Mouse (Mus musculus): ENCODE measurements around the gene Tppp3. TPM values are rescaled to one million over a fixed set of nuclear protein-coding genes. Genes with fewer than 3 reads are reported as not detected.

The Tppp3 gene
- polyA plus RNA-seq, 1 experiment = 155 TPM

GRCm38 (mm10) chr8:105484030-105484368, 12.7 kb upstream of the Tppp3 start:
- Histone ChIP-seq H3ac (ENCODE audit: control insufficient read depth, insufficient read length) (no peak overlapping the region), H3K79me2 (ENCODE audit: control insufficient read depth, insufficient read depth) (no peaks in the 10 kb centered on the region), H3K27me3 (ENCODE audit: control insufficient read depth, insufficient read depth, insufficient read length) (no peaks in the 10 kb centered on the region), H3K36me3 (ENCODE audit: control insufficient read depth, insufficient read depth) (peaks cover 18% of the 10 kb centered on the region), H3K4me3 (no peak overlapping the region), H3K4me2 (ENCODE audit: low read depth) (peak overlapping the region; percentile 43)
- TF ChIP-seq USF1 (IDR thresholded peaks at IDR 0.05; ENCODE audit: low read depth) = no peak
- TF ChIP-seq TCF12 (IDR thresholded peaks at IDR 0.05; ENCODE audit: insufficient read depth, poor library complexity, severe bottlenecking) = no peak
- no peak for TF ChIP-seq POLR2AphosphoS2 (IDR thresholded peaks at IDR 0.05; ENCODE audit: insufficient read length, low read depth)
- no peak for TF ChIP-seq CEBPB (IDR thresholded peaks at IDR 0.05; ENCODE audit: insufficient read depth, poor library complexity, severe bottlenecking)
- no peak for TF ChIP-seq SRF (IDR thresholded peaks at IDR 0.05; ENCODE audit: control insufficient read depth, insufficient read length, low read depth)
- TF ChIP-seq E2F4 (IDR thresholded peaks at IDR 0.05; ENCODE audit: insufficient read depth) = no peak
- TF ChIP-seq MAX (IDR thresholded peaks at IDR 0.05; ENCODE audit: low read depth) = no peak

GRCm38 (mm10) chr8:105483212-105484029, 12.1 kb upstream of the Tppp3 start:
- TF ChIP-seq MAX (IDR thresholded peaks at IDR 0.05; ENCODE audit: low read depth) = no peak
- TF ChIP-seq MYOG (IDR thresholded peaks at IDR 0.05; ENCODE audit: control insufficient read depth in 1 of 3, insufficient read depth in 1 of 3, insufficient read length in 2 of 3, low read depth in 2 of 3) = peak in 1 of 3 experiments; percentile 15
- TF ChIP-seq TCF12 (IDR thresholded peaks at IDR 0.05; ENCODE audit: insufficient read depth, poor library complexity, severe bottlenecking) = no peak
- H3K4me2 ChIP-seq (ENCODE audit: low read depth) = peak overlapping the region; percentile 43
- H3K79me2 ChIP-seq (ENCODE audit: control insufficient read depth, insufficient read depth) = no peaks in the 10 kb centered on the region
- peaks cover 18% of the 10 kb centered on the region for H3K36me3 ChIP-seq (ENCODE audit: control insufficient read depth, insufficient read depth)
- H3K27me3 ChIP-seq (ENCODE audit: control insufficient read depth, insufficient read depth, insufficient read length) = no peaks in the 10 kb centered on the region
- no peak overlapping the region for H3K4me3 ChIP-seq
- no peak overlapping the region for H3ac ChIP-seq (ENCODE audit: control insufficient read depth, insufficient read length)

GRCm38 (mm10) chr8:105482123-105482522, 10.8 kb upstream of the Tppp3 start:
- Histone ChIP-seq H3ac (ENCODE audit: control insufficient read depth, insufficient read length) (no peak overlapping the region), H3K79me2 (ENCODE audit: control insufficient read depth, insufficient read depth) (no peaks in the 10 kb centered on the region), H3K4me3 (no peak overlapping the region), H3K36me3 (ENCODE audit: control insufficient read depth, insufficient read depth) (peaks cover 15% of the 10 kb centered on the region), H3K27me3 (ENCODE audit: control insufficient read depth, insufficient read depth, insufficient read length) (no peaks in the 10 kb centered on the region), H3K4me2 (ENCODE audit: low read depth) (no peak overlapping the region)
- no peak for TF ChIP-seq USF1 (IDR thresholded peaks at IDR 0.05; ENCODE audit: low read depth)
- TF ChIP-seq TCF12 (IDR thresholded peaks at IDR 0.05; ENCODE audit: insufficient read depth, poor library complexity, severe bottlenecking) = no peak
- TF ChIP-seq CEBPB (IDR thresholded peaks at IDR 0.05; ENCODE audit: insufficient read depth, poor library complexity, severe bottlenecking) = no peak
- TF ChIP-seq SRF (IDR thresholded peaks at IDR 0.05; ENCODE audit: control insufficient read depth, insufficient read length, low read depth) = no peak
- no peak for TF ChIP-seq TCF3 (IDR thresholded peaks at IDR 0.05; ENCODE audit: insufficient read length, low read depth)
- no peak for TF ChIP-seq REST (IDR thresholded peaks at IDR 0.05; ENCODE audit: insufficient read depth, insufficient read length)
- no peak for TF ChIP-seq E2F4 (IDR thresholded peaks at IDR 0.05; ENCODE audit: insufficient read depth)
- no peak for TF ChIP-seq MYOG (IDR thresholded peaks at IDR 0.05; ENCODE audit: control insufficient read depth in 1 of 3, insufficient read depth in 1 of 3, insufficient read length in 2 of 3, low read depth in 2 of 3)
- TF ChIP-seq MYOD1 (IDR thresholded peaks at IDR 0.05; ENCODE audit: control insufficient read depth in 1 of 3, insufficient read length in 2 of 3, low read depth in 2 of 3) = no peak
- TF ChIP-seq MAX (IDR thresholded peaks at IDR 0.05; ENCODE audit: low read depth) = no peak
- no peak for TF ChIP-seq POLR2AphosphoS2 (IDR thresholded peaks at IDR 0.05; ENCODE audit: insufficient read length, low read depth)
- no peak for TF ChIP-seq POLR2A (IDR thresholded peaks at IDR 0.05; ENCODE audit: insufficient read length, low read depth)

- H3K36me3 ChIP-seq (ENCODE audit: control insufficient read depth, insufficient read depth) = peaks cover 8% of the 10 kb centered on the region
- H3K79me2 ChIP-seq (ENCODE audit: control insufficient read depth, insufficient read depth) = no peaks in the 10 kb centered on the region
- H3ac ChIP-seq (ENCODE audit: control insufficient read depth, insufficient read length) = no peak overlapping the region
- H3K4me2 ChIP-seq (ENCODE audit: low read depth) = peak overlapping the region; percentile 2
- no peak overlapping the region for H3K4me3 ChIP-seq
- TF ChIP-seq E2F4 (IDR thresholded peaks at IDR 0.05; ENCODE audit: insufficient read depth) (no peak), MYOG (IDR thresholded peaks at IDR 0.05; ENCODE audit: control insufficient read depth in 1 of 3, insufficient read depth in 1 of 3, insufficient read length in 2 of 3, low read depth in 2 of 3) (no peak), MYOD1 (IDR thresholded peaks at IDR 0.05; ENCODE audit: control insufficient read depth in 1 of 3, insufficient read length in 2 of 3, low read depth in 2 of 3) (no peak), REST (IDR thresholded peaks at IDR 0.05; ENCODE audit: insufficient read depth, insufficient read length) (no peak), TCF12 (IDR thresholded peaks at IDR 0.05; ENCODE audit: insufficient read depth, poor library complexity, severe bottlenecking) (no peak), TCF3 (IDR thresholded peaks at IDR 0.05; ENCODE audit: insufficient read length, low read depth) (no peak), SRF (IDR thresholded peaks at IDR 0.05; ENCODE audit: control insufficient read depth, insufficient read length, low read depth) (no peak), USF1 (IDR thresholded peaks at IDR 0.05; ENCODE audit: low read depth) (no peak), POLR2AphosphoS2 (IDR thresholded peaks at IDR 0.05; ENCODE audit: insufficient read length, low read depth) (no peak), POLR2A (IDR thresholded peaks at IDR 0.05; ENCODE audit: insufficient read length, low read depth) (no peak), CEBPB (IDR thresholded peaks at IDR 0.05; ENCODE audit: insufficient read depth, poor library complexity, severe bottlenecking) (no peak), MAX (IDR thresholded peaks at IDR 0.05; ENCODE audit: low read depth) (no peak)
- no peaks in the 10 kb centered on the region for H3K27me3 ChIP-seq (ENCODE audit: control insufficient read depth, insufficient read depth, insufficient read length)
Measured at GRCm38 (mm10) chr8:105481453-105481852, 10.1 kb upstream of the Tppp3 start.

GRCm38 (mm10) chr8:105481013-105481412, 9.7 kb upstream of the Tppp3 start:
- Histone ChIP-seq H3K4me3 (no peak overlapping the region), H3K79me2 (ENCODE audit: control insufficient read depth, insufficient read depth) (no peaks in the 10 kb centered on the region), H3K4me2 (ENCODE audit: low read depth) (peak overlapping the region; percentile 2), H3K27me3 (ENCODE audit: control insufficient read depth, insufficient read depth, insufficient read length) (no peaks in the 10 kb centered on the region), H3K36me3 (ENCODE audit: control insufficient read depth, insufficient read depth) (peaks cover 4% of the 10 kb centered on the region), H3ac (ENCODE audit: control insufficient read depth, insufficient read length) (no peak overlapping the region)
- TF ChIP-seq SRF (IDR thresholded peaks at IDR 0.05; ENCODE audit: control insufficient read depth, insufficient read length, low read depth) (no peak), REST (IDR thresholded peaks at IDR 0.05; ENCODE audit: insufficient read depth, insufficient read length) (no peak), MYOG (IDR thresholded peaks at IDR 0.05; ENCODE audit: control insufficient read depth in 1 of 3, insufficient read depth in 1 of 3, insufficient read length in 2 of 3, low read depth in 2 of 3) (no peak), USF1 (IDR thresholded peaks at IDR 0.05; ENCODE audit: low read depth) (no peak), TCF3 (IDR thresholded peaks at IDR 0.05; ENCODE audit: insufficient read length, low read depth) (no peak), MYOD1 (IDR thresholded peaks at IDR 0.05; ENCODE audit: control insufficient read depth in 1 of 3, insufficient read length in 2 of 3, low read depth in 2 of 3) (peak in 1 of 3 experiments; percentile 14), POLR2A (IDR thresholded peaks at IDR 0.05; ENCODE audit: insufficient read length, low read depth) (peak; percentile 7), E2F4 (IDR thresholded peaks at IDR 0.05; ENCODE audit: insufficient read depth) (no peak), POLR2AphosphoS2 (IDR thresholded peaks at IDR 0.05; ENCODE audit: insufficient read length, low read depth) (no peak), TCF12 (IDR thresholded peaks at IDR 0.05; ENCODE audit: insufficient read depth, poor library complexity, severe bottlenecking) (no peak), CEBPB (IDR thresholded peaks at IDR 0.05; ENCODE audit: insufficient read depth, poor library complexity, severe bottlenecking) (no peak), MAX (IDR thresholded peaks at IDR 0.05; ENCODE audit: low read depth) (no peak)
